Mouse (Mus musculus): Measurements from ENCODE around the gene D430041D05Rik. TPM values are rescaled to one million over a fixed set of nuclear protein-coding genes. Genes with fewer than 3 reads are reported as not detected.

Gene D430041D05Rik
- total RNA-seq, 2 experiments from 2014 or later: 120 to 121 TPM

- intact Hi-C loops (cut with DNase I): no loop called here
These were observed 993 bp upstream of the D430041D05Rik start for GRCm38 (mm10) chr2:104411806-104412205.

DNA sequence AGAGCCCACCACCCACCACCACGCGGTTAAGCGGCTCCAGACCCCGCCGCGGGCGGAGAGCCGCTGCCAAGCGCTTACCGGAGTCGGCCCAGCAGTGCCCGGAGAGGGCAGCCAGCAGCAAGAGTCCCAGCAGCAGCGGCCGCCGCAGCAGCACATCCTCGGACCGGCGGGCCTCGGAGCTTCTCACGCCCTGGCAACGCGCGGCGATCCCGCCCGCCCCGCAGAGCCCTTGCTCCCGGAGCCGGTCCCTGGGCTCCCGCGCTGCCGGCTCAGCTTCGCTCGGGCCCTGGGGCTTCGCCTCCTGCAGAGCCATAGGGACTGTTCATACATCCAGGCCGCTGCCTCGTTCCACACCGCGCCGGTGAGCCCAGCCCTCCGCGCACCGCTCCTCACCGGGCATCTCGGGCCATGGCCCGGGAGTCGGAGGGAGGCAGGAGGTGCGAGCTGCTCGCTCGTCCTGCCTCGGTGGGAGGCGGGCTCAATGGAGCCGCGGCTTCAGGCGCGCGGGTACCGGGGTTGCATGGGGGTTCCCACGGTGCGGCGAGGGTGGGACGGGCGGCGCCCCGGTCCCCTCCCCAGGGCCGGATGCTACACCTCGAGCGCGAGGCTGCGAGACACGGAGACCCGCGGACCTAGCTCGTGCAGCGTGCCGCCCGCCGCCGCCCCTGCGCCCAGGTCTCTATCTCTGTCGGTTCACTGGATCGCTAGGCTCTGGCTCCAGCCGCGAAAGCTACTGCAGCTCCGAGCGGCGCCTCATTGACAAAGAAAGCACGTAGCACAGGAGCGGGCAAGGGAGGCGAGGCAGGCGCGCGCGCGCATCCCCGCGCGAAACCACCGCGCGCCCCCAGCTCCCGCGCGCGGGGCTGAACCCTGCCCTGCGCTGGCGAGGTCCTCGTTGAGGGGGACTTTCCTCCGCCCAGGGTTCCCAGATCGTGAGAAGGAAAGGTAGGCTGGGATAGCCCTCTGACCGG, 677 bp downstream of the D430041D05Rik start:
- peak; percentile 59 to 68 for DNase-seq (ENCODE audit: low spot score in 2 of 2)
- intact Hi-C loops (cut with DNase I): loop anchor here (5.0 kb wide), 1 partner anchor 73 kb away; no protein-coding TSS in a partner anchor

More at GRCm38 (mm10) chr2:104411806-104412205, 993 bp upstream of the D430041D05Rik start:
- DNase-seq (ENCODE audit: low spot score in 2 of 2): no peak

DNA sequence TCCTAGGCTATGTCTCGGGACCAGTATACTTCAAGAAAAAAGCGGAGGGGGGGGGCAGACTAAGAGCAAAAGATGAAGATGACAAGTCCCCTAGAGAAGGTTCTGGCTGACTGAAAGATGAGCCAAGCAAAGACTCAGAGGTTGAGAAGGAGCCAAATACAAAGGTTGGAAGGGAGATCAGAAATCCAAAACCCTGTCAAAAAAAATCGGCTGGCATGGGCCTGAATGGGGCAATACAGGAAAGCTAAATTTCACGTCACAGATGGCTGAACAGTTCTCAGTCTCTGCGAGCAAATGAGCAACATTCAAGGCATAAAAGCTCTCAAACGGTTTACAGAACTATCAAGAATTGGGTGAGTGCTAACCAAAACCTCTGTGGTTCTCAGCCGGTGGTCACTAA, 2.5 kb downstream of the D430041D05Rik start:
- intact Hi-C loops (cut with DNase I): loop anchor here (5.0 kb wide), 1 partner anchor 71 kb away; no protein-coding TSS in a partner anchor

DNA sequence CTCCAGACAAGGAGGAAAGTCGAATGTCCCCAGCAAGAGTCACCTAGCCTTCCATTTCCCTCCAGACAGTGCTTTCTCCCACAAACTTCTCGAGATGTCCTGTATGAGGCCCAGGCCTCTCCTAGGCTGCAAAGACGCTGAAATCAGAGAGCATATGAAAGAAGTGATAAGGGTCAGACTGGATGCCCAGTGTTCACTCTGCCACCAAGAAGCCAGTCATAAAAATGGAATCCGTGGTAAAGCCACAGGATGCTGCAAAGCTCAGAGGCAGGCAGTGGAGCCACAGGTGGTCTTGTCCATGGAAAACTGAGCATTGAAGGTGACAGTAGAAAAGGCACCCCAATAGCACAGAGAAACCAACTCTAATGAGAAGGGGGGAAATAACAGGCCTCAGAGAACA, 2.9 kb downstream of the D430041D05Rik start:
- intact Hi-C loops (cut with DNase I): loop anchor here (5.0 kb wide), 1 partner anchor 71 kb away; no protein-coding TSS in a partner anchor
- no peak for DNase-seq (ENCODE audit: low spot score in 2 of 2)

More for the DNA sequence above, 2.5 kb downstream of the D430041D05Rik start:
- no peak for DNase-seq (ENCODE audit: low spot score in 2 of 2)

GRCm38 (mm10) chr2:104404036-104404435, 6.8 kb downstream of the D430041D05Rik start:
- DNase-seq (ENCODE audit: low spot score in 2 of 2): no peak
- intact Hi-C loops (cut with DNase I): no loop called here

DNA sequence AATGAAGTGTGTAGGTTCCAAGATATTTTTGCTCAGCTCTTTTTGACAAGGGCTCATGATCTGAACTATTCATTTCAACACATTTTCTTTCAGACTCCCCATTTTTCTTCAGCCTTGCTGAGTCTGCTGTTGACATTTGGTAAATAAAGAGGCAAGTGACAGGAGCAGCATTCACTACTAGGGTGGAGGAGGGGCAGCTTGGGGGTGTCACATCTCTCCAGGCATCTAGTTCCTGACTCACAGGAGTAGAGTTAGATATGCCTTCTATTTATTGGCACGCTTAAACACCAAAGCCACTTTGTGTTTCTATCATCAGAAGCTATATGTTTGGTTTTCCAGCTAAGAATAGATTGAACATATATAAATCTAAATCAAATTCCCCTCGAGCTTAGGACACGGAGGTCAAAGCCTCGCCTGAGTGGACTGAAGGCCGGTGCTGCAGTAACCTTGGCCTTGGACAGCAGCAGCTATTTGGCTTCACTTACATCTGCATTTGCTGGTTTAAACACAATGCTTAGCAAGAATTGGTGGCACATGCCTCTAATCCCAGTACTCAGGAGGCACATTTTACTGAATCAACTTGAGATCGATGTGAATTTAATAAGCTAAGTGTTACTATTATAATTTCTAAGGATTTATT, 12.0 kb downstream of the D430041D05Rik start:
- DNase-seq (ENCODE audit: low spot score in 2 of 2): no peak
- intact Hi-C loops (cut with DNase I): no loop called here

DNA sequence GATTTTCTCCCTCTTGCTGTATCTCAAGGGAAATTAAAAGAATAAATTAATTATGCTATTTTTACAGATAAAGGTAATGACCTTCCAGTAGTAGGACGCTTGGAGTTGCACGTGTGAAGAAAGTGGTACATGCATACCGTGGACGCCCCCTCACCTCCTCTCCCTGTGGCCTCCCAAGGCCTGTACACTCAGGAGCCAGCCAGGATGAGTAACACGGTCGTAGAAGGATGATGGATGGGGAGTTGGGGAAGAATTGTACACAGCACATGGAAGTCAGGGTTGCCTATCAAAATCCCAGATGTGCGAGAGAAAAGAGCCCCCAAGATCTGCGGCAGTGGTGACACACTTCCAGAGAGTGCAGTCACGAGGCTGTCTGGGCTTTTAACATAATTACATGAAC, 14.9 kb downstream of the D430041D05Rik start:
- DNase-seq (ENCODE audit: low spot score in 2 of 2): no peak
- intact Hi-C loops (cut with DNase I): no loop called here

- no peak for DNase-seq (ENCODE audit: low spot score in 2 of 2)
- intact Hi-C loops (cut with DNase I): no loop called here
These were observed 16.0 kb downstream of the D430041D05Rik start for GRCm38 (mm10) chr2:104394769-104395168.

DNA sequence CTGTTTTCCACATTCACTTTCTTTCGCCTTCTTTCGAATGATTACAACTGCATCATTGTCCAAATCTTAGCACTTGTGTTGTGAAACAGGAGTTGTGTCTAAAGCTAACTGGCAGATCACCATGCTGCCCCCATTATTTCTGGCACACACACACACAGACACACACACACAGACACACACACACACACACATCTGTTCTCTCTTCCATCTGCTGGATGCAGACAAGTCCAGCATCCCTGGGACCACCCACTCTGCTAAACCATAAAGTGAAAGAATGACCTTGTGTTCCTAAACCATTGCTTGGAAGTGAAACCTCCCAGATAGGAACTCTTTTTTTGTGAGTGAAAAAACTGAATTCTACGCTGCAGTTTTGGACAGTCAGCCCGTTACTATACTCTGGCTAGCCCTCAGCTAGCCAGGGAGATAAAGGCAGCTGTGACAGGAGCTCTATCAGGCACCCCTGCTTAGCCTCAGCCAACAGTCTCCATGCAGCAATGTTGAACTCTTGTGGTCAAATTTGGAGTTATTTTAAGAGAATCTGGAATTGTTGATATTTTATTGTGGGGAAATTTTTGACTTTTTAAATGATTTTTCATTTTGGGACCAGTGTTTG, 18.0 kb downstream of the D430041D05Rik start:
- DNase-seq (ENCODE audit: low spot score in 2 of 2): no peak
- intact Hi-C loops (cut with DNase I): no loop called here

GRCm38 (mm10) chr2:104389231-104389630, 21.6 kb downstream of the D430041D05Rik start:
- DNase-seq (ENCODE audit: low spot score in 2 of 2): no peak
- intact Hi-C loops (cut with DNase I): no loop called here

- intact Hi-C loops (cut with DNase I): no loop called here
- no peak for DNase-seq (ENCODE audit: low spot score in 2 of 2)
These were observed 24.9 kb downstream of the D430041D05Rik start for GRCm38 (mm10) chr2:104385941-104386340.

DNA sequence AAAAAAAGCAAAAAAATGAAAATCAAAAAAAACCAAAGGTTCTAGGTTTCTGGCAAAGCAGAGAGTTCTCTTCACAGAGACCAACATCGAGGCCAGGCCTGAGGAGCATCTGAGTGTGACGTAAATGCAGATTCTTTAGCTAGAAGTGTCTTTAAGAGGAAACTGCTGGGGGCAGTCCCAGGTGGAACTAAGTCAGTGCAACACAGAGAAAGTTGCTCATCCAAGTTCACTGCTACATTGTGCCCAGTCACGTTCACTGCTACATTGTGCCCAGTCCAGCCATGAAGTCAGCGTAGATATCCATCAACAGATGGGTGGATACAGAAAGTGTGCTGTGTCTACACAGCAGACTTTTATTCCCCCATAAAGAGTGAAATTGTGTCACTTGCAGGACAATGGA, 27.2 kb downstream of the D430041D05Rik start:
- DNase-seq (ENCODE audit: low spot score in 2 of 2): no peak
- intact Hi-C loops (cut with DNase I): no loop called here

GRCm38 (mm10) chr2:104382813-104383212, 28.0 kb downstream of the D430041D05Rik start:
- intact Hi-C loops (cut with DNase I): no loop called here
- DNase-seq (ENCODE audit: low spot score in 2 of 2): no peak

GRCm38 (mm10) chr2:104379304-104379703, 31.5 kb downstream of the D430041D05Rik start:
- intact Hi-C loops (cut with DNase I): no loop called here

GRCm38 (mm10) chr2:104378791-104379190, 32.0 kb downstream of the D430041D05Rik start:
- DNase-seq (ENCODE audit: low spot score in 2 of 2): no peak
- intact Hi-C loops (cut with DNase I): no loop called here

More at GRCm38 (mm10) chr2:104379304-104379703, 31.5 kb downstream of the D430041D05Rik start:
- no peak for DNase-seq (ENCODE audit: low spot score in 2 of 2)

DNA sequence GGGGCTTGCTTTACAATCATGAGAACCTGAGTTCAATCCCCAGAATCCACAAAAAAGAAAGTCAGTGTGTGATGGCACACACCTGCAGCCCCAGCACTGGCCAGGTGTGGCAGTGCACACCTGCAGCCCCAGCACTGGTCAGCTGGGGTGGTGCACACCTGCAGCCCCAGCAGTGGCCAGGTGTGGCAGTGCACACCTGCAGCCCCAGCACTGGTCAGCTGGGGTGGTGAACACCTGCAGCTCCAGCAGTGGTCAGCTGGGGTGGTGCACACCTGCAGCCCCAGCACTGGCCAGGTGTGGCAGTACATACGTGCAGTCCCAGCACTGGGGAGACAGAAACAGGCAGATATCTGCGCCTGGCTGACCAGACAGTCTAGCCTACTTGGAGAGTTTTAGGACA, 32.8 kb downstream of the D430041D05Rik start:
- intact Hi-C loops (cut with DNase I): no loop called here
- no peak for DNase-seq (ENCODE audit: low spot score in 2 of 2)

DNA sequence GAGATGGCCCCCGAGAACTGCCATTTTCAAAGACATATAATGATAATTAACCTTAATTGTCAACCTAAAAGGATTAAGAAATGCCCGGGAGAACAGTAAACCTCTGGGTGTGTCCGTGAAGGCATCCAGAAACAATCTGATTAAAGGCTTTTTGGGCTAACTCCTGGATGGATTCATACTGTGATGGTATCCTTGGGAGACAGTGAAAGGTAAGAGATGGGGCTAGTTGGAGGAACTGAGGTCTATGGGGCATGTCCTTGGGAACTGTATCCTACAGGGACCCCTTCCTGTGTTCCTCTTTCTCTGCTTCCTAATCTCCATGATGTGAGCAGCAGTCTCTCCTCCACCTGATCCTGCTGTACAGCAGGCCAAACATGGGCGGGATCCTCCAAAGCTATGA, 38.7 kb downstream of the D430041D05Rik start:
- intact Hi-C loops (cut with DNase I): no loop called here
- no peak for DNase-seq (ENCODE audit: low spot score in 2 of 2)

DNA sequence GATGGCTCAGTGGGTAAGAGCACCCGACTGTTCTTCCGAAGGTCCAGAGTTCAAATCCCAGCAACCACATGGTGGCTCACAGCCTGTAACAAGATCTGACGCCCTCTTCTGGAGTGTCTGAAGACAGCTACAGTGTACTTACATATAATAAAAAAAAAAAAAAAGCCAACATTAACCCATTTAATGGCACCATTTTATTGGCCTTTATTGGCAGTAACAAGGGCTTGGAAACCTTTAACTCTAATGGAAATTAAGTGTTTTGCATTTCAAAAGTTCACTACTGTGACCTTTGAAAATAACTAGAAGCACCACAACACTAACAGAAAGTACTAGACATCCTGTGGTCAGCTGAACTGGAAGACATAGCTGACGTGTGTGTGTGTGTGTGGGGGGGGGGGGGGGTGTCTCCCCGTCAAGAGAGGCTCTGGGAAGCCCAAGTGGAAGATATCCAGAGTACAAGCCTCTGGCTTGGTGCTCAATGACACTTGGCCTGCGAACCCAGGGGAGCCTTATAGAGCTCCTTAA, 39.1 kb downstream of the D430041D05Rik start:
- DNase-seq (ENCODE audit: low spot score in 2 of 2): no peak
- intact Hi-C loops (cut with DNase I): no loop called here

- intact Hi-C loops (cut with DNase I): no loop called here
- DNase-seq (ENCODE audit: low spot score in 2 of 2): peak in 1 of 2 experiments; percentile 41
These were observed 42.9 kb downstream of the D430041D05Rik start for GRCm38 (mm10) chr2:104367836-104368298.

- intact Hi-C loops (cut with DNase I): no loop called here
- DNase-seq (ENCODE audit: low spot score in 2 of 2): no peak
These were observed 43.5 kb downstream of the D430041D05Rik start for GRCm38 (mm10) chr2:104367291-104367690.

Measured in left cerebral cortex, postnatal 36 days (tissue).